Mouse (Mus musculus) G1E (cell line): ENCODE data around the gene Def6. TPM values are rescaled to one million over a fixed set of nuclear protein-coding genes. Genes with fewer than 3 reads are reported as not detected.

Source experiments
- ATAC-seq: 2 replicates; pipeline ENCODE4 v1.8.0; 2016; ENCODE audit warnings: mild to moderate bottlenecking; ENCODE audit not compliant: insufficient number of reproducible peaks, poor library complexity, low FRiP score, severe bottlenecking; ENCODE audit errors: extremely low read depth
- DNase-seq: peaks from one replicate; pipeline ENCODE4 v3.0.0; 2012; ENCODE audit warnings: low spot score
- H3K27me3 ChIP-seq: 2 replicates; pipeline ENCODE4 v1.6.1; 2012; ENCODE audit warnings: mild to moderate bottlenecking, low read length, inconsistent platforms; ENCODE audit not compliant: insufficient read depth
- H3K36me3 ChIP-seq: replicated peaks from 2 replicates; pipeline ENCODE3; 2012; ENCODE audit warnings: mild to moderate bottlenecking, inconsistent platforms
- H3K4me1 ChIP-seq: 2 replicates; pipeline ENCODE4 v1.6.1; 2012; ENCODE audit warnings: low read depth, low read length, inconsistent platforms, mixed read lengths; ENCODE audit not compliant: insufficient read depth
- H3K4me3 ChIP-seq: 2 replicates; pipeline ENCODE4 v1.5.1; 2012; ENCODE audit warnings: low read depth, mild to moderate bottlenecking, inconsistent platforms, low read length, moderate library complexity, mixed read lengths
- H3K9me3 ChIP-seq: replicated peaks from 2 replicates; pipeline ENCODE4 v1.6.1; 2012; ENCODE audit warnings: inconsistent platforms
- CTCF ChIP-seq: IDR thresholded peaks from 2 replicates; pipeline ENCODE4 v1.5.1; 2012; ENCODE audit warnings: low read depth, low read length, inconsistent platforms, mixed read lengths
- GATA1 ChIP-seq: IDR thresholded peaks from 2 replicates; pipeline ENCODE4 v1.6.1; 2012; ENCODE audit warnings: borderline replicate concordance, low read length, inconsistent platforms, mixed read lengths
- GATA2 ChIP-seq: IDR thresholded peaks from 2 replicates; pipeline ENCODE4 v1.6.1; 2012; ENCODE audit warnings: low read depth, low read length, inconsistent platforms, borderline replicate concordance
- POLR2AphosphoS5 ChIP-seq: IDR thresholded peaks from 2 replicates; pipeline ENCODE4 v1.6.1; 2012; ENCODE audit warnings: low read depth, low read length, inconsistent platforms; ENCODE audit not compliant: insufficient replicate concordance
- TAL1 ChIP-seq: conservative IDR thresholded peaks from 2 replicates; pipeline ENCODE4 v1.6.1; 2012; ENCODE audit warnings: low read depth, low read length, inconsistent platforms, mixed read lengths
- polyA plus RNA-seq: library from polyadenylated mRNA; stranded (reverse); fragments of >175 nt; gene quantifications from 2 replicates; pipeline ENCODE4 v1.2.3, GENCODE M21; 2012
- total RNA-seq, 2 experiments: library from RNA; stranded (forward) in 1 of 2; stranded (reverse) in 1 of 2; fragments of 200-1000 nt in 1 of 2; fragments of >200 nt in 1 of 2; fragmentation: Nextera tagmentation in 1 of 2; gene quantifications; 2 replicates each; pipeline ENCODE4 v1.2.3; 2014 to 2017

Def6 gene
- total and polyA plus RNA-seq, 3 experiments: 38.5 to 308 (median 113) TPM

DNA sequence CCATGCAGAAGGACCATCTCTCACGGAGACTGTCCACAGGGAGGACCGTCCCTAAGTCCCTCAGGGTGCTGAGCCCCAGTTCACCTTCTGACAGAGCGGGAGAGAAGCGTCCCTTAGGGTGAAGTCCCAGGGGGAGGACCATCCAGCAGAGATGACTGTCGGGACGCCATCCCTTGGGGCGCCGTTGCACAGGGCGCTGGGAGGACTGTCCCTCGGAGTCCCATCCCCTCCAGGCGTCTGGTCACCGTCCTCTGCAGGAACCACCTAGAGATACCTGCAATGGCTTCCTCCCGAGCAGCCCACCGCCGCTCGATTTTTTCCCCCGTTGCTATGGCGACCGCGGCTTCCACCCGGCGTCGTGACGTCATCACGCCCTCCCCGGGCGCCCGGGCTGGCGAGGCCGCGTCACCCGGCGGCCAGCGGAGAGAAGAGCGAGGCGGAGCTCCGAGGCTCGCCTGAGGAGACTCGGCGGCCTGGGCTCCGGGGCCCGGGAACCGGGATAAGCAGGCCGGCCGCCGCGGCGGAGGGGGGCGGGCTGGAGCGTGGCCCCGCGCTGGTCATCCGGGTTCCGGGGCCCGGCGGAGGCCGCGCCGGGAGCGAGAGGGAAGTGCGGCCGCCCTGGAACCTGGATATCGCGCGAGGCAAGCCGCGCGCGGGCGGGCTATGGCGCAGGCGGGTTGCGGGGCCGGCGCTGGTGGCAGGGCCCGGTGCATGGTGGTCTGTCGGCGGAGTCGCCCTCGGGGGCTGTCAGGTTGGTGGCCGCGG lies 30.6 kb upstream of the Def6 start, which contains the start of gene Zfp523:
Gene Zfp523 (plus strand): TSS at position 355 of the 765 bp plus-strand sequence.
- Histone ChIP-seq H3K9me3 (no peaks in the 10 kb centered on the region), H3K36me3 (peaks cover 25% of the 10 kb centered on the region), H3K4me3 (peak within 1 kb of the TSS; percentile 85), H3K4me1 (peaks cover 47% of the 10 kb centered on the region), H3K27me3 (peaks cover 34% of the 10 kb centered on the region)
- peak; percentile 96 for DNase-seq
- peak; percentile 58 for ATAC-seq
- TF ChIP-seq GATA2 (no peak), TAL1 (no peak), POLR2AphosphoS5 (no peak), GATA1 (no peak), CTCF (no peak)

DNA sequence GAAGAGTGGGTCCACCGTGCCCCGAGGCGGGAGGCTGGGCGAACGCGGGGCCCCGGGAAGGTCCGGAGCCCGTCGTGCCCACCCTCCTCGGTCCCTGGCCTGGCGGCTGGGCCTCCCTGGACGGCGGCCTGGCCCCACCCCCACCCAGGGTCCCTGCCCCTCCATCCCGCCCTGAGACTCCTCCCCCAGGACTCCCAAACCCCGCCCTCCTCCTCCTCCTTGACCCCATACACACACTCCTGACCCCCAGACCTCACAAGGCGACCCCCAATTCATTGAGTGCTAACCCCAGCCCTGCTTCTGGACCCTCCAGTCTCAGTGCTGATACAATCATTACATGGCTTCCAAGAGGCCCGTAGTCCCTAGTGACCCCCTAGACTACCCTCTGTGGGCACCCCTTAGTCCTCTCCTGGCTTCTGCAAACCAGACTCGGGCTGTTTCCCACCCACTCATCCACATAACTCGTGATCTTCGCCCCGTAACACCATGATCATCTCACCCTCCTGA lies 30.0 kb upstream of the Def6 start:
- H3K36me3 ChIP-seq: peaks cover 30% of the 10 kb centered on the region
- ATAC-seq: 0 out of 2 replicates have a peak, but pooled peaks have one; percentile 35

DNA sequence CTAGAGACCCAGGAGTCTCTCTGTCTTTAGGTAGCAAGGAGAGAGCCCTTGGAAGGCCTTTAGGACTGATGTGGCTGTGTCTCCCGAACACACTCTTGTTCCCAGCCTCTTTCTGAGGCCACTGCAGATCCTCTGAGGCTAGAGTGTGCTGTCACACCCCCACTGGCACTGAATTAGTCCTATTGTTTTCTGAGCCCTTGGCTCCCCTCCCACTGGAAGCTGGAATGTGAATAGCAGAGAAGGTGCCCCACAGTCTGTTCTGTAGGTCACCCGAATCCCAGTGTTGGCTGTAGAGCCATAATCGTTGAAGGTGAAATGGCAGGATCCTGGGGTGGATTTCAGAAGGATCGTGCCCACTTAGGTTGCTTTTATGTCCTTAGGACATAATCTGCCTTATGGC lies 27.2 kb upstream of the Def6 start:
- TF ChIP-seq GATA1: no peak
- TF ChIP-seq POLR2AphosphoS5: no peak
- DNase-seq: no peak

More for the DNA sequence above, 30.0 kb upstream of the Def6 start:
- TF ChIP-seq TAL1 (no peak), POLR2AphosphoS5 (no peak), CTCF (no peak)
- DNase-seq: peak; percentile 65
- Histone ChIP-seq H3K9me3 (no peaks in the 10 kb centered on the region), H3K4me1 (peaks cover 46% of the 10 kb centered on the region), H3K4me3 (peak overlapping the region; percentile 85), H3K27me3 (peaks cover 27% of the 10 kb centered on the region)

DNA sequence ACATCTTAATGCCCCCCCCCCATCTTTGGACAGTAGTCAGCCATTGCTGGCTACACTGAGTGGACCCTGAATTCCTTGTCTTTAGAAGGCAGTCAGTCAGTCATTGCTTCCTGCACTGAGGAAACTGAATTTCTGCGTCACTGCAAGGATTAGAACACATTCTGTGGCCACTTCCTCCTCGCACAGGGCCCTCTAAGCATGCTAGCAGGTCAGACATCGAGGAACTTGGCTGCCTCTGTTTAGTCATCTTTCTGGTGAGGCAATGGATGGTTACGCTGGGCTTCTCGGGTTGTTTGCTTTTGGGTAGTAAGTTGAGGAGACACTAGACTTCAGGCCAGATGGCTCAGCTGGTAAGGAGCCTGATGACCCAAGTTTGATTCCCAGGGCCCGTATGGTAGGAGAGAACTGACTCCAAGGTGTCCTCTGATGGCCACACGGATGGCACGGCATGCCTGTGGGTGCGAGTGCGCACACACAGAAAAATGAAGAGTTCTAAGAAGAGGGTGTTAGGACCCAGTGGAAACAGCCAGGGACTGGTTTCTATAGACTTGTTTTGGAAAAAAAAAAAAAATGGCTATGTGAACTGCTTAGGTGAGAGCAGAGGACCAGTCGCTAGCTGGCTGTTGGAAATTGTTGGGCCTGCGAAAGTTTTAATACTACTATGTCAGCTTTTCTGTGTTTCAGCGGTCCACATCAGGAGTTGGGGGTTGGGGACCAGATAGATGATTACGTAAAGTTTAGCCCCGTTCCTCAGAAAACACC lies 26.6 kb upstream of the Def6 start:
- peaks cover 36% of the 10 kb centered on the region for H3K4me1 ChIP-seq
- H3K4me3 ChIP-seq: no peak overlapping the region
- TF ChIP-seq POLR2AphosphoS5: no peak
- TF ChIP-seq GATA1: no peak
- TF ChIP-seq CTCF: no peak
- TF ChIP-seq GATA2: no peak
- TF ChIP-seq TAL1: no peak
- no peak for ATAC-seq
- DNase-seq: no peak
- H3K9me3 ChIP-seq: no peaks in the 10 kb centered on the region
- peaks cover 5% of the 10 kb centered on the region; the same call in 1 of the 2 replicates for H3K27me3 ChIP-seq
- H3K36me3 ChIP-seq: peaks cover 53% of the 10 kb centered on the region

More for the DNA sequence above, 27.2 kb upstream of the Def6 start:
- Histone ChIP-seq H3K4me1 (peaks cover 36% of the 10 kb centered on the region), H3K9me3 (no peaks in the 10 kb centered on the region), H3K4me3 (no peak overlapping the region), H3K36me3 (peaks cover 46% of the 10 kb centered on the region), H3K27me3 (peaks cover 9% of the 10 kb centered on the region)
- ATAC-seq: no peak

DNA sequence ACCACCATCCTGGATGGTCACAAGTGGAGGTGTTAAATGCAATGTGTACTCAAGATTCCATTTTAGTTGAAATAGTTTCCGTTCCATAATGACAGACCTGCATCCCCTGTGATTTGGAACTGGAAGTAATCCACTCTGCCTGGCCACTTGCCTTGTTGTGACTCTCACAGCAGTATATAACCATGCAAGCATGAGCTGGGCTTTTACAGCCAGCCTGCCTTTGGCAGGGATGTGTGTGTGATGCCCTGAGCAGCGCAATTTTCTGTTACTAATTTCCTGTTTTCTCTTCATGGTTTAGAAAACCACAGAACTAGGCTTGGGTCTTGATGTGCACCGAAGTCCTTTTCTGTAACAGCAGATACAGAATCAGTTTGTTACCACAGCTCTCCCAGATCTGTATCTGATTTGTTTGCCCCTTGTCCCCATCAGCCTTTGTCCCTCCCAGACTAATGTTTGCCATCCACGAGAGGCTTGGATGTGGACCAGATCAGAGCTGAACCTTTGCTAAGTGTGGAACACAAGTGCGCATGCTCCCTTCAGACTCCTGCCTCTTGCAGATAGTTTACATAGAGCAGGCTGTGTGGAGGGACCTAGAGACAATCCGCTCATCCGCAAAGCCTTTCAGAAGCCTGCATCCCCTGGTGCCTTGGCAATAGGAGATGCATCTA lies 22.5 kb upstream of the Def6 start:
- no peaks in the 10 kb centered on the region for H3K27me3 ChIP-seq
- H3K4me1 ChIP-seq: peaks cover 9% of the 10 kb centered on the region
- peaks cover 69% of the 10 kb centered on the region for H3K36me3 ChIP-seq
- DNase-seq (no peak), ATAC-seq (no peak)
- no peak for TF ChIP-seq POLR2AphosphoS5
- TF ChIP-seq CTCF: no peak
- no peak for TF ChIP-seq GATA2
- no peak for TF ChIP-seq GATA1
- no peak for TF ChIP-seq TAL1
- no peaks in the 10 kb centered on the region for H3K9me3 ChIP-seq
- H3K4me3 ChIP-seq: no peak overlapping the region

DNA sequence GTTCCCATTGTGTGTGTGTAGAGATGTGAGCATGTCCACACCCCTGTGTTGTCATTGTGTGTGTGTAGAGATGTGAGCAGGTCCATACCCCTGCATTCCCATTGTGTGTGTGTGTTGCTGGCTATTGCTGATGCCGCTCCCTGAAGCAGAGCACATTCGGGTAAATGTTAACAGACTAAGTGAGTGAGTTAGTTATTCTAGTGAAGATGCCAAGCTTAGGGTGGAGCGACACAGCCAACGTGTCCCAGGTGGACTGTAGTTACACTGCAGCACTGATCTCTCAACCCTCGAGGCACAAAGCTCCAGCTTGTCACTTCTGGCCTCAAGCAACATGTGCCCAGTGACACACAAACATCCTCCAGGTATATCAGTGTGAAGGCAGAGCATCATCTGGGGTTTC lies 19.3 kb upstream of the Def6 start:
- no peak overlapping the region for H3K4me3 ChIP-seq
- no peaks in the 10 kb centered on the region for H3K9me3 ChIP-seq
- DNase-seq: no peak
- H3K4me1 ChIP-seq: peaks cover 9% of the 10 kb centered on the region
- ATAC-seq: no peak
- TF ChIP-seq GATA2 (no peak), TAL1 (no peak), CTCF (no peak), GATA1 (no peak), POLR2AphosphoS5 (no peak)
- no peaks in the 10 kb centered on the region for H3K27me3 ChIP-seq
- H3K36me3 ChIP-seq: peaks cover 68% of the 10 kb centered on the region
